Mouse (Mus musculus): ENCODE data around the gene Tcte2. TPM values are rescaled to one million over a fixed set of nuclear protein-coding genes. Genes with fewer than 3 reads are reported as not detected.

Tcte2 gene
- total and polyA plus RNA-seq, 3 experiments = 0.17 TPM; not detected in 2

- H3K79me2 ChIP-seq (replicated peaks; ENCODE audit: control insufficient read depth, extremely low read depth, insufficient read depth, poor library complexity, severe bottlenecking) = no peaks in the 10 kb centered on the region
- peaks cover 0 to 37% of the 10 kb centered on the region in 2 experiments; a peak in 3 of 4 replicates for H3K4me1 ChIP-seq (ENCODE audit: control insufficient read depth in 1 of 2, insufficient read depth in 2 of 2)
- H3K27ac ChIP-seq (ENCODE audit: insufficient read depth, low read depth) = no peak overlapping the region
- H3K9me3 ChIP-seq (replicated peaks; ENCODE audit: low read length) = no peaks in the 10 kb centered on the region
- peak; percentile 50 for DNase-seq (ENCODE audit: extremely low read depth)
- H3K9ac ChIP-seq (ENCODE audit: insufficient read depth, low read depth) = no peak overlapping the region
- H3K27me3 ChIP-seq (replicated peaks) = peaks cover 14% of the 10 kb centered on the region
- H3K4me2 ChIP-seq (ENCODE audit: insufficient read depth, low read depth, poor library complexity, severe bottlenecking) = no peak overlapping the region; the same call in 1 of the 2 replicates
- TF ChIP-seq EP300 (IDR thresholded peaks at IDR 0.05; ENCODE audit: low read length) = peak; percentile 75
- peak; percentile 44; the same call in 1 of the 2 replicates for TF ChIP-seq IRF4 (IDR thresholded peaks at IDR 0.05; ENCODE audit: low read depth, low read length)
- TF ChIP-seq BHLHE40 (IDR thresholded peaks at IDR 0.05; ENCODE audit: low read depth, low read length) = no peak
- no peaks in the 10 kb centered on the region for H3K36me3 ChIP-seq (replicated peaks in 1 of 2; ENCODE audit: control insufficient read depth in 1 of 2, insufficient read depth in 1 of 2, low read length in 1 of 2)
- H3K4me3 ChIP-seq (replicated peaks in 1 of 3; ENCODE audit: low read depth in 2 of 3, low read length in 2 of 3, poor library complexity in 1 of 3) = no peak overlapping the region
- dilution Hi-C loops (cut with MboI; ENCODE audit: extremely low pct_ligation_motif_present, extremely low pct_unique_long_range_greater_than_20kb, low sequenced_read_pairs) (no loop called here), in situ Hi-C loops (cut with MboI; ENCODE audit: low pct_ligation_motif_present, low pct_unique_long_range_greater_than_20kb, low sequenced_read_pairs) (no loop called here)
Measured at GRCm38 (mm10) chr17:13738916-13739315, 22.7 kb downstream of the Tcte2 start.

- no peak overlapping the region for H3K4me3 ChIP-seq (replicated peaks in 1 of 3; ENCODE audit: low read depth in 2 of 3, low read length in 2 of 3, poor library complexity in 1 of 3)
Measured at GRCm38 (mm10) chr17:13738121-13738776, 23.4 kb downstream of the Tcte2 start.

GRCm38 (mm10) chr17:13737336-13737735 lies 24.3 kb downstream of the Tcte2 start:
- Histone ChIP-seq H3K27me3 (replicated peaks) (peaks cover 2% of the 10 kb centered on the region), H3K9me3 (replicated peaks; ENCODE audit: low read length) (no peaks in the 10 kb centered on the region), H3K4me3 (replicated peaks in 1 of 3; ENCODE audit: low read depth in 2 of 3, low read length in 2 of 3, poor library complexity in 1 of 3) (no peak overlapping the region), H3K27ac (ENCODE audit: insufficient read depth, low read depth) (no peak overlapping the region), H3K36me3 (replicated peaks in 1 of 2; ENCODE audit: control insufficient read depth in 1 of 2, insufficient read depth in 1 of 2, low read length in 1 of 2) (no peaks in the 10 kb centered on the region), H3K4me2 (ENCODE audit: insufficient read depth, low read depth, poor library complexity, severe bottlenecking) (no peak overlapping the region), H3K79me2 (replicated peaks; ENCODE audit: control insufficient read depth, extremely low read depth, insufficient read depth, poor library complexity, severe bottlenecking) (no peaks in the 10 kb centered on the region), H3K4me1 (ENCODE audit: control insufficient read depth in 1 of 2, insufficient read depth in 2 of 2) (peaks cover 0 to 42% of the 10 kb centered on the region in 2 experiments; a peak in 3 of 4 replicates), H3K9ac (ENCODE audit: insufficient read depth, low read depth) (no peak overlapping the region)
- DNase-seq (ENCODE audit: extremely low read depth) = no peak
- in situ Hi-C loops (cut with MboI; ENCODE audit: low pct_ligation_motif_present, low pct_unique_long_range_greater_than_20kb, low sequenced_read_pairs) = no loop called here
- TF ChIP-seq POLR2A (IDR thresholded peaks at IDR 0.05; ENCODE audit: low read depth, low read length) = no peak
- no peak for TF ChIP-seq ELF1 (IDR thresholded peaks at IDR 0.05; ENCODE audit: low read depth, low read length)
- no peak for TF ChIP-seq USF1 (IDR thresholded peaks at IDR 0.05; ENCODE audit: low read depth, low read length)
- TF ChIP-seq NELFE (IDR thresholded peaks at IDR 0.05; ENCODE audit: low read depth, low read length) = no peak
- TF ChIP-seq UBTF (IDR thresholded peaks at IDR 0.05; ENCODE audit: low read depth, low read length) = no peak
- TF ChIP-seq USF2 (conservative IDR thresholded peaks at IDR 0.05; ENCODE audit: low read depth, low read length) = no peak
- no peak for TF ChIP-seq TBP (conservative IDR thresholded peaks at IDR 0.05; ENCODE audit: low read depth, low read length)
- TF ChIP-seq SIN3A (IDR thresholded peaks at IDR 0.05; ENCODE audit: low read length) = no peak
- no peak for TF ChIP-seq MYC (IDR thresholded peaks at IDR 0.05; ENCODE audit: low read depth, low read length)
- TF ChIP-seq ETS1 (conservative IDR thresholded peaks at IDR 0.05; ENCODE audit: low read depth, low read length) = no peak
- TF ChIP-seq ZKSCAN1 (IDR thresholded peaks at IDR 0.05; ENCODE audit: borderline replicate concordance, low read depth, low read length) = no peak
- no peak for TF ChIP-seq ZMIZ1 (IDR thresholded peaks at IDR 0.05; ENCODE audit: low read depth, low read length)
- no peak for TF ChIP-seq IRF4 (IDR thresholded peaks at IDR 0.05; ENCODE audit: low read depth, low read length)
- no peak for TF ChIP-seq RAD21 (IDR thresholded peaks at IDR 0.05; ENCODE audit: low read depth, low read length)
- no peak for TF ChIP-seq PAX5 (IDR thresholded peaks at IDR 0.05; ENCODE audit: low read length)
- TF ChIP-seq ZC3H11A (IDR thresholded peaks at IDR 0.05; ENCODE audit: low read depth, low read length) = no peak
- TF ChIP-seq SMC3 (IDR thresholded peaks at IDR 0.05; ENCODE audit: low read depth, low read length) = no peak
- TF ChIP-seq JUN (IDR thresholded peaks at IDR 0.05; ENCODE audit: insufficient read depth, low read depth, low read length) = no peak
- no peak for TF ChIP-seq CHD1 (IDR thresholded peaks at IDR 0.05; ENCODE audit: low read depth, low read length)
- dilution Hi-C loops (cut with MboI; ENCODE audit: extremely low pct_ligation_motif_present, extremely low pct_unique_long_range_greater_than_20kb, low sequenced_read_pairs) = no loop called here

More at GRCm38 (mm10) chr17:13738121-13738776, 23.4 kb downstream of the Tcte2 start:
- no peaks in the 10 kb centered on the region for H3K79me2 ChIP-seq (replicated peaks; ENCODE audit: control insufficient read depth, extremely low read depth, insufficient read depth, poor library complexity, severe bottlenecking)
- peaks cover 8% of the 10 kb centered on the region for H3K27me3 ChIP-seq (replicated peaks)
- H3K9me3 ChIP-seq (replicated peaks; ENCODE audit: low read length) = no peaks in the 10 kb centered on the region
- DNase-seq (ENCODE audit: extremely low read depth) = no peak
- H3K4me1 ChIP-seq (ENCODE audit: control insufficient read depth in 1 of 2, insufficient read depth in 2 of 2) = peaks cover 0 to 37% of the 10 kb centered on the region in 2 experiments; a peak in 3 of 4 replicates
- no peak for TF ChIP-seq JUN (IDR thresholded peaks at IDR 0.05; ENCODE audit: insufficient read depth, low read depth, low read length)
- TF ChIP-seq MAZ (IDR thresholded peaks at IDR 0.05; ENCODE audit: low read depth, low read length) = no peak
- no peak for TF ChIP-seq TCF12 (IDR thresholded peaks at IDR 0.05; ENCODE audit: low read depth, low read length)
- dilution Hi-C loops (cut with MboI; ENCODE audit: extremely low pct_ligation_motif_present, extremely low pct_unique_long_range_greater_than_20kb, low sequenced_read_pairs) (no loop called here), in situ Hi-C loops (cut with MboI; ENCODE audit: low pct_ligation_motif_present, low pct_unique_long_range_greater_than_20kb, low sequenced_read_pairs) (no loop called here)
- H3K36me3 ChIP-seq (replicated peaks in 1 of 2; ENCODE audit: control insufficient read depth in 1 of 2, insufficient read depth in 1 of 2, low read length in 1 of 2) = no peaks in the 10 kb centered on the region
- no peak overlapping the region; the same call in 1 of the 2 replicates for H3K4me2 ChIP-seq (ENCODE audit: insufficient read depth, low read depth, poor library complexity, severe bottlenecking)
- no peak overlapping the region for H3K27ac ChIP-seq (ENCODE audit: insufficient read depth, low read depth)
- H3K9ac ChIP-seq (ENCODE audit: insufficient read depth, low read depth) = no peak overlapping the region

Measured in CH12.LX (cell line).